Mouse (Mus musculus) retina, postnatal 1 day (tissue): ENCODE data around the gene Zdhhc23.
A peak's percentile ranks its signal among the peaks of the same experiment; 100 is the strongest.

ENCODE experiments used
- DNase-seq: peaks from one replicate; pipeline ENCODE4 v3.0.0-alpha.2; 2012

Zdhhc23 gene

DNA sequence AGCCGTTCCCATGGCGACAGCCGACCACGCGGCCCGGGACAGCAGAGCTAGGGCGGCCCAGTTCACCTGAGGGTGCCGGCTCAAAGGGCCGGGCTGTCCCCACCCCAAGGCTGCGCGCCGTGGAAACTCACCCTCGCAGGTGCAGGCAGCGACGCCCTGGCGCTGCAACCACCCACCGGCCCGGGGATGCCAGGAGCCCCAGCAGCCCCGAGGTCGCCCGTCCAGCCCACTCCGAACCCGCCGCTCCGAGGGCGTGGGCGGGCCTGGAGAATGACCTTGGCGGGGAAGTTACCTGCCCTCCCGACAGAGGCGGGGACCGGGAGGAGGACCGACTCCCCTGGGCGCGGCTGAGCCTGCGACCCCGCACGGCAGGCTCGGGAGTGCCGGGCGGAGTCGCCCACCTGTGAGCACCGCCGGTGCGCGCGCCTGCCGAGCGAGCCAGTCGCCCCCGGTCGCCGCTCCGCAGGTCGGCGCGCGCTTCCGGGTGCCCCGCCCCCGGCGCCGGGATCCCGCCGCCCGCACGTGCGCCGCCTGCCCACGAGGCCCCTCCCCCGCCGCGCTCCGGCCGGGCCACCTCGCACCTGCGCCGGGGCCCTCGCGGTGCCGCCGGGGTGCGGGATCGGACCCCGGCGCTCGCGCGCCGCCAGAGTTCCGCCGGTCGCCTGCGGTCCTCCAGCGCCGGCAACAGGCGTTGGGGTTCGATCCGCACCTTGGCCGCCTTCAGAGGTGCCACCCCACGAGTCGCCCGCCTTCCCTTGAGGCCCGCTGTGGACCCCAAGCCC is at the start of gene Zdhhc23:
Zdhhc23 (minus strand) TSS at position 464 of the 782 bp plus-strand sequence.
- DNase-seq = peak; percentile 57

DNA sequence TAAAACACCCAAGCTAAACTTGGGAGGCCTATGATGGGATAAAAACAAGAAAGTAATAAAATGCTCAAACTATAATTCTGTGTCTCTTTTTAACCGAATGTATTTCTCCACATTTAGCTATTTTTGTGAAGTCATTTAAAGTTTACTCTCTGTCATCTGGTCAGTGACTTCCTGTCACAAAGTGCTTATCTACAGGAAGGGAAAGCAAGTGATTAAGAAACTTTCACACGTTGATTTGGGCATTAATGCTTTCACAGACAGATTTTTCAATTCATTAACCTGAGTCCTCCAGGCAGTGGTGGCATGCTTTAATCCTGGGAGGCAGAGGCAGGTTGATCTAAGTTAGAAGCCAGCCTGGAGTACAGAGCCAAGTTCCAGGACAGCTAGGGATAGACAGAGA is 49.7 kb upstream of the Zdhhc23 start:
- no peak for DNase-seq

DNA sequence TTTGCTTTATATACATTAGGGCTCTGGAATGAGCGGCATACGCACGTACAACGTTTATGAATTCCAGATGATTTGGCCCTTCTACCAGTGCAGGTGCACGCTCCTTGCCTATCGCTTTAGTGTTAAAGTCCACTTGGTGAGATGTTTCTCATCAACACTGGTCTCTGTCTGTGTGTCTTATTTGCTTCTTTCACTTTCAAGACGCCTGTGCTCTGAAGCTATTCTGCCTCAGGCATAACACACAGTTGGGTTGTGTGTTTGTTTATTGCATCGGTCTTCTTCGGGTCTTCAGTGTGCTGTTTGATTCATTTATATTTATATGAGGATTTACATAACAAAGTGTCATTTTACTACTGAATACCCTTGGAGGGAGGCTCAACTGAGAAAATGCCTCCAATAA is 47.2 kb upstream of the Zdhhc23 start:
- no peak for DNase-seq

DNA sequence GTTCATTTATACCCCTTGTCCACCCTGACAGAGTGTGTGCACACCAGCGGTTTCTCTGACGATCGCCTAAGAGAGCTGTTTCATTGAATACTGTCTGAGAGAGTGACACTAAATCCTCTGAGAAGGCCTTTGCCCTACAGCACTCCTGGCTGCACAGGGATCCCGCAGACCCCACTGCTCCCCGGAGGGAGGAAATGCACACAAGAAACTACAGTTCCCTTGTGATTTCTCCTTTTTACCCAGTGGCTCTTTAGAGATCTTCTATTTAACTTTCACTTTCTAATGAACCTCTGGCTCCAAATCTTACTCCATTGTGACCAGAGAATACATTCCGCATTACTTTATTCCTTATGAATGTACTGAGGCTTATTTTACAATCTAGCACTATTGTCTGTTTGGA is 46.6 kb upstream of the Zdhhc23 start:
- DNase-seq = no peak

GRCm38 (mm10) chr16:44018986-44019548 is 39.5 kb upstream of the Zdhhc23 start:
- DNase-seq = no peak

DNA sequence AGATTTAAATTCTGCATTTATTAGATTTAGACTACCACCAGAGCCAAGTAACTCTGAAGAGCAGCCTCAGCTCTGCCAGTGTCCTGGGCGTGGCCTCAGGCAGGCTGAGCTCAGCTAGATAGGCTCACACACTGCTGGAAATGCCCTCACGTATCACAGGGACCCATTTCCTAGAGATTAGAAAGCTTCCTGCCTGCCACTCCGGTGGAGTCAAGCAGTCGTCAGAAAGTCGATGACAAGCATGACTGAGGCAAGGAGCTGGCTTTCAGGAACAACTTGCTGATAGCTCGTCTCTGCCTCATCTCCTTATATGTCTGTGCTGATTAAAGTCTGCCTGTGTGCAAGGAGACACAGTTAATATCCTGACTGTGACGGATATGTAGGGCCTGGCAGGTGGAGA is 38.8 kb upstream of the Zdhhc23 start:
- DNase-seq = no peak

GRCm38 (mm10) chr16:44017707-44018106 is 38.1 kb upstream of the Zdhhc23 start:
- no peak for DNase-seq

GRCm38 (mm10) chr16:44016164-44016563 is 36.6 kb upstream of the Zdhhc23 start:
- DNase-seq = peak; percentile 15

DNA sequence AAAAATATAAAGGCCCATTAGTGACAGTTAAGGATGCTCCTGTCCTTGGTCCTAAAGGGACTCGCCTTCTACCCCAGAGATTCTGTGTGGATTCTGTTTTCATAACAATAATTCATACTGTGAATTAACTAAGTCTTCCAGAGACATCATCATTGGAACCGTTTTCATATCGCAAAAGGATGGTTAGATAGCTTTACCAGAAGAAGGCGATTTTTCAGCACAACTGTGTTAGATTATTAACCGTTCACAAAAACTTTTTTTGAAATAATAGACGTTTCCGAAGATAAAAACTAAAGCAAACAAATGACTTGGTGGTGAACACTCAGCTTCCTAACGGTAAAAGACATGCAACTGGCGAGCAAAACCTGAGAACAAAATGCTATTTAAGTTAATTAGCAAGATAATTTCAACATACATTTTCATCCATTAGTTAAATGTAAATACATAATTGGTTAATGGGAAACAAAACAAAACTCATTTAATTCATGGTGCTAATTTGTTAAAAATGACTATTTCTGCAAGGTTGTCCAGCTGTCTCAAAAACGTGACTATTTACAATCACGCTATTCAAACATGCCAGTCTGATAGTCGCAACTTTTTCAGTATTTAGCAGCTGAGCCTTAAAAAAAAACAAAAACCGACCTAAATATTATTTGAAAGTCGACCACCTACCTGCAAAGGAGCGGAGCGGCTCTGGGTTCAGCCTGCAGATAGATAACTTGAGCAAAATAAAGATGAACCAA is 36.0 kb upstream of the Zdhhc23 start:
- no peak for DNase-seq

DNA sequence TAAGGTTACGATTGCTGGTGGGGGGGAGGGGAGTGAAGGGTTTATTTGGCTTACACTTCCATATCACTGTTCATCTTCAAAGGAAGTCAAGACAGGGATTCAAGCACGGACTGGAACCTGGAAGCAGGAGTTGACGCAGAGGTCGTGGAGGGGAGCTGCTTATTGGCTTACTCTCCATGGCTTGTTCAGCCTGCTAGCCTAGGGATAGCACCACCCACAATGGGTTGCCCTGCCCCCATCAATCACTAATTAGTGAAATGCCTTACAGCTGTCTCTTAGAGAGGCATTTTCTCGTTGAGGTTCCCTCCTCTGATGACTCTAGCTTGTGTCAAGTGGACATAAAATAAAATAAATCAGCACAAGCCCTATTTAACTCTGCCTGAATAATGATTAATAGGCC is 31.4 kb upstream of the Zdhhc23 start:
- no peak for DNase-seq

DNA sequence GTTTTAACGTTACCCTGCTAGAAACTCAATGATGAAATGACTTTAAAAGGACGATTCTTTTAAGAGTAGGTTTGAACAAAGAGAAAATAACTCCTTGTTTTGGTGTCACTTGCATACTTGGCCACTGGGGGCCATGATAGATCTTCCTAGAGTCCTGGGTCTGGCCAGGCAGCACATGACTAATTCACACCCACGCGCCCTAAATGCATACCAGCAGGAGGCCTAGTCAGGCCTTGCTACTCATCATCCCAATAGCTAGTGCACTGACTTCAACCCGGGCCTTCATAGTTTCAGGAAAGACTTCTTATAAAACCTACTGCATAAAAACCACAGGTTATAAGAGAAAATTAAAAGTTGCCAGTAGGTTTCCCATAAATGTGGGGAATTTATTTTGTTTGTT is 22.5 kb upstream of the Zdhhc23 start:
- DNase-seq = no peak

GRCm38 (mm10) chr16:43999541-43999940 is 19.9 kb upstream of the Zdhhc23 start:
- DNase-seq = no peak

DNA sequence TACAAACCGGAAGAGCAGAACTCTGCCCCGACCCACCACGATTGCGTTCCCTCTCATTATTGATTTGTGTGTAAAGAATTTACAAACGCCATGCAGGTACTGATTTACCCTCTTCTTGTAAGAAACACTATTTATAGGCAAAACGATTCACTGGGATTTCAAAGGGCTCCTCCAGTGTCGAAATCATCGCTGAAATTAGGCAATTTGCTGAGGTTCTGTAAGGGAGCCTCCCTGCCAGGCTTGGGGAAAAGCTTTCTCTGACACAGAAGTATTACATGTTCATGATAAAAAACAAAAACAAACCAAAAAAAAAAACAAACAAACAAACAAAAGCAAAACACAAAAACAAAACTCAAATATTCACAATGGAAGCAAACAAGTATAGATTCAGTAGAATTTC is 19.5 kb upstream of the Zdhhc23 start:
- no peak for DNase-seq

DNA sequence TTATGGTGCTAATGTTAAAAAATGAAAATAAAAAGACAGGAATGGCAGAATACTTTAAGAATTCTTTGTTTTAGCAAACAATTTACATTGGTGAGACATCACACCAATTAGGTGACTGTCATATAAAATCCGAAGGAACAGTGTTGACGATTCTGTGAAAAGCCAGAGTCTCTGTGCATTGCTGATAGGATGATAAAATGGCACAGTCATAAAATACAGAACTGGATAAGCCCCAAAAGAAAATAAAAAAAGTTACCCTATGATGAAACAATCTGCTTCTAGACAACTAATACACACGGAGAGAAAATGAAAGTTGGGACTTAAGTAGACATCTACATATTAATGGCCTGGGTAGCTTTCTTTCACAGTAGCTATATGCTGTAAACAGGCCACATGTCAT is 15.0 kb upstream of the Zdhhc23 start:
- no peak for DNase-seq

GRCm38 (mm10) chr16:43986299-43986698 is 6.7 kb upstream of the Zdhhc23 start:
- DNase-seq = no peak

GRCm38 (mm10) chr16:43980110-43980609 is 569 bp upstream of the Zdhhc23 start:
- no peak for DNase-seq

- DNase-seq = no peak
These were observed 622 bp downstream of the Zdhhc23 start for GRCm38 (mm10) chr16:43979010-43979327.

DNA sequence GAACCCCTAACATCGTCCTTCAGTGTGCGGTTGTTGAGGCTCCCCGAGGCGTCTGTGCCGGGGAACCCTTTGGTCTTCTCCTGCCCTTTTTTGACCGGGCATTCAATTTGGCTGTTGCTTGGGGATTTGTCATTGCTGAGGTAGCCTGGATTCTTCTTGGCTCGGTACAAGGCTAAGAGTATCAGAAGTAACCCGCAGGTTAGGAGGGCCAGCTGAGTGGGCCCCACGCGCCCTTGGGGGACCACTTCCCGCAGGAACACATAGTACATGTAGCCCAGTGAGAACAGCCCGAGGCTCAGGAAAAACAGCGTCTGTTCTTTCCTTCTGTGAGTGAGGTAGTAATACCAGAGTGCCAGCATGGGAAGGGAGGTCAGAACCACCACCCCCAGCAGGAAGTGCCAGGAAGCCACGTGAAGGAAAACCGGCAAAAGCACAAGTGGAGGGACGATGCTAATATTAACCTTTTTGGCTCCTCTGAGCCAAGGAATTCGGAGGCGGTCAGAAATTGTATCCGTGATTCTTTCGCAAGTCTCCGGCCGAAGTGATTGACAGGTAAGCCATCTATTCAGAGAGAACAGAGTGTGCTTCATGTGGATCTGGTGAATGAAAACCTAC is 5.9 kb downstream of the Zdhhc23 start:
- no peak for DNase-seq

DNA sequence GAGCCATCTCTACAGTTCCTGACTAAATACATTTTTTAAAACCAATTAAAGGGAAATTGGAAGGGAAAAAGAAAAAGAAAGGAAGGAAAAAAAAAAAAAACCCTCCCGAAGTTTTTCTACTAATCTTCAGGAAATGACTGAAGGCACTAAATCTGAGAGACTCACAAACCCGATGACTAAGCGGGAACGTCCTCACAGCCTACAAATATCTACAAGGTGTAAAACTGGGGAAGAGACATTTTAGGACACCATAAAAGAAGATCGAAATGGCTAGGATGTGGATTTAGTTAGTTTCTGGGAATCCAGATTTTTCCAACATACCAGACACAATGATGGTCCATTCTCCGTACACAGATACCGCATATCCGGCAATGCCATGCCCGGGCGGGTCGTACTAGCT is 6.4 kb downstream of the Zdhhc23 start:
- no peak for DNase-seq

DNA sequence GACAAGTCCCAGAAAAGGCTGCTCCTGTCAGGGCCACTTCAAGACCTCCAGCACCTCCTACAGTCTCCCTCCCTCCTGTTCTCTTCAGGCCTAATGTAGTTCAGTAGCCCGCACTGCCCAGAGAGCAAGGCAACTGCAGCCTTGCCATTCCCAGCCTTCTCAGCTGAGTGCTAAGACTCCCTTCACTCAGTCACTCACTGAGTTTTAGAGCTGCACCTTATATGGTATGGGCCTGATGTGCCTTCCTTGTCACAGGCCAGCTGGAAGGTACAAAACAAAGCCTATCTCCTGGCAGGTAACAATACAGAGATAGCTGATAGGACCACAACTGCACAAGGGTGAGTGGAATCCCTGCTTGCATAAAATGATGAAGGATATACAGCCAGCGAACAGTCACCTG is 7.2 kb downstream of the Zdhhc23 start:
- DNase-seq = no peak

GRCm38 (mm10) chr16:43971741-43972140 is 7.8 kb downstream of the Zdhhc23 start:
- DNase-seq = no peak

DNA sequence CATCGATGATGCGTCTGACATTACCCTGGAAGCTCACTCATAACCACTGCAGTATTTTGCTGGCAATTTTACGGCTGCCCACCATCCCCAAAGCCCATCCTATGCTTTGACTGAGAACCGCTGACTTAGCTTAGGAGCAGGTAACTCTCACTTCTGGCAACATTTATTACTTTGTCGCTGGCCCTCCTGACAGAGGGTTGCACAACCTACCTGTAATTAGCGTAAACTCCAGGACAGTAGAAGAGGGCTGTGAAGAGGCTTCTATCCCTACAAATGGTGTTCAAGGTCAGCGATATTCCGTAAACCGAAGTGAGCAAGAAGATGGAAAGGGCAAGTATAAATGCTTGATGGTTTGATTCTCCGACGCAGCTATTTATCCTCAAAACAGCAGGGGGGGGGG is 8.4 kb downstream of the Zdhhc23 start:
- no peak for DNase-seq

DNA sequence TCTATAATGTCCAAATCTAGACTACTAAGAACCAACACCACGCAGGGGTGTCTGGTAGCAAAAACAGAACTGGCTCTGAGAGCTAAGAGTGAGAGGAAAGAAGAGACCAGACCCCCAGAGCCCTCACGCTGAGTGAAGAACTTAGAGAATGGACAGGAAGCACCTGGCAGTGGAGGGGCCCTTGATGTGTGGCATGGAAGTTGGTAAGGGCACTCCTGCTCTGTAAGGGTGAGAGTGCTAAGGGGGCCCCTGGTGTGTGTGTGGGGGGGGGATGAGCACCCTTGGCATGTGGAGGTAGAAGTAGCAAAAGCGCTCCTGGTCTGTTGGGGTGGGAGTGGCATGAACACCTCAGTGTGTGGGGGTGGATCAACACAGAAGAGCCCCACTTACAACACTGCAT is 9.2 kb downstream of the Zdhhc23 start:
- DNase-seq = no peak
